Mouse (Mus musculus): Measurements from ENCODE around the gene Slc13a5. TPM values are rescaled to one million over a fixed set of nuclear protein-coding genes. Genes with fewer than 3 reads are reported as not detected.

The Slc13a5 gene
- 0.16 TPM for polyA plus RNA-seq (2012; fragmentation: generic; extraction: Trizol)
- long read RNA-seq, experiment 1, result 0 reads
- long read RNA-seq, experiment 2, result 0 reads

DNA sequence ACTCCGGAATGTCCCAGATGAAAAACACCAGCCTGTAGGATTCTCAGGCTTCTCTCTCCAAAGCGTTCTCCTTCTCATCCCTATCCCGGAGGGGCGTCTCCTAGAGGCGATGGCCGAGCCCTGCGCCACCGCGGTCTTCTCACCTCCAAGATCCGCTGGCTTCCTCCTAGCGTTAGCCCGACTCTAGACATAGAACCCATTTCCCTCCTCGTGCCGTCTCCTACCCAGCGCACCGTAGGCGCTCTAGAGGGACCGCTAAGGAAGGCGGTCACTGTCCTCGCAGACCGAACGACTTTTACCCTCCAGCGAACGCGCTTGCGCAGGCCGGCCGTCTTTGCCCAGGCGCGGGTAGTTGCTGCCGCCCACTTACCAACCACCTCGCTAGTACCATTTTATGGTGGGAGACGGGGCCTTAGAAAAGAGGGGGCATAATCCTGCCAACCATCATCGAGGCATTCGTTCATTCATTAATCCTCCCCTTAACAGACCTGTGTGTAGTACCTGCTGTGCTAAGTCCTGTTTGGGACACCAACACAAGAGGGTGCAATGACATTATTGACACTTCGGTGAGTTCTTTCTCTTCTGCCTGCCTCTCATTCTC lies at the start of gene Slc13a5:
Gene Slc13a5 (minus strand): TSS at position 263 of the 601 bp plus-strand sequence.
- Histone ChIP-seq H3K36me3 (ENCODE audit: control insufficient read depth, insufficient read depth) (no peaks in the 10 kb centered on the region), H3K79me2 (ENCODE audit: control insufficient read depth, insufficient read depth) (no peaks in the 10 kb centered on the region), H3K79me3 (ENCODE audit: low read depth) (no peaks in the 10 kb centered on the region), H3K4me3 (ENCODE audit: insufficient read depth, poor library complexity, severe bottlenecking) (no peak within 1 kb of the TSS), H3K27me3 (ENCODE audit: control insufficient read depth, insufficient read depth, insufficient read length) (no peaks in the 10 kb centered on the region), H3ac (ENCODE audit: control insufficient read depth, insufficient read length, low read depth) (no peak within 1 kb of the TSS)
- TF ChIP-seq CTCF (IDR thresholded peaks at IDR 0.05; ENCODE audit: control insufficient read depth, insufficient read depth, insufficient read length), result no peak
- no peak for TF ChIP-seq MYOG (IDR thresholded peaks at IDR 0.05; ENCODE audit: control insufficient read depth, extremely low read depth, insufficient read length)

DNA sequence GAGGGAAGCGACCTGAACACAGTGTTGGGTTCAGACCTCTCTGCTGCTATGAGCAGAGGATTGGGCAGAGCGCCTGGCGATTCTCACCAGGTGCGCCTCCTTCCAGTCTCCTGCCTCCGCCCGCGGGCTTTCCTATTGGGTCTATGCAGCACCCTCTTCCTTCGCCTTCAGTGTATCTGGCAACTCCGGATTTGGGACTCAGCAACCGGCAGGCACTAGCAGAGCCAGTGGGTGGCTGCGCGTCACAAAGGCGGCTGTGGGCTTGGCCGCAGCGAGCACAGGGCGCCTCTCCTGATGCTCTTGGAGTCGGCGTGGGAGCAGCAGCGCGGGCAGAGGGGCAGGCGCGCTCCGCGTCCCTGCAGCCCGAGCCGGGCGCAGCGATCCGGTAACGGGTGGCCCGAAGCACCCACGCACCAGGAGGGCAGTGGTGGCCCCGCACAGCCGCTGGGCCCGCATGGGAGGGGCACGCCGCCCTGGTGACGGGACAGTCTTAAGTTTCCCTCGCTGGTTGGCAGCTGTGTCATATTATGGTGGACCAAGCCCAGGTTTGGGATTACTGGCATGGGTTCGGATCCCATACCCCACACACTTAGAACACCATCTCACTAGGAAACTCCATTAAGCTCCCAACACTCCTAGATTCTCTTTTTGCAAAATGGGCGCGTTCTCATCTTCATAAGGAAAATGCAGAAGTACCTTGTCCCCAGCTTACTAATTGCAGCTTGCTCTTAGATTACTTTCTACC lies 47.3 kb upstream of the Slc13a5 start, which contains the start of gene Fbxo39:
Gene Fbxo39 (plus strand): TSS at position 294 of the 745 bp plus-strand sequence.
- Histone ChIP-seq H3K79me2 (ENCODE audit: control insufficient read depth, insufficient read depth) (no peaks in the 10 kb centered on the region), H3K27me3 (ENCODE audit: control insufficient read depth, insufficient read depth, insufficient read length) (no peaks in the 10 kb centered on the region), H3K79me3 (ENCODE audit: low read depth) (no peaks in the 10 kb centered on the region), H3K36me3 (ENCODE audit: control insufficient read depth, insufficient read depth) (no peaks in the 10 kb centered on the region), H3ac (ENCODE audit: control insufficient read depth, insufficient read length, low read depth) (no peak within 1 kb of the TSS), H3K4me3 (ENCODE audit: insufficient read depth, poor library complexity, severe bottlenecking) (no peak within 1 kb of the TSS)
- TF ChIP-seq FOSL1 (IDR thresholded peaks at IDR 0.05; ENCODE audit: insufficient read depth, low read length, poor library complexity, severe bottlenecking) (no peak), CEBPB (IDR thresholded peaks at IDR 0.05; ENCODE audit: low read depth) (no peak), MYOG (IDR thresholded peaks at IDR 0.05; ENCODE audit: control insufficient read depth, extremely low read depth, insufficient read length) (no peak), MAX (IDR thresholded peaks at IDR 0.05) (no peak), MYOD1 (IDR thresholded peaks at IDR 0.05; ENCODE audit: control insufficient read depth, insufficient read length, low read depth) (no peak), CTCF (IDR thresholded peaks at IDR 0.05; ENCODE audit: control insufficient read depth, insufficient read depth, insufficient read length) (no peak), USF1 (IDR thresholded peaks at IDR 0.05; ENCODE audit: low read depth) (no peak)

DNA sequence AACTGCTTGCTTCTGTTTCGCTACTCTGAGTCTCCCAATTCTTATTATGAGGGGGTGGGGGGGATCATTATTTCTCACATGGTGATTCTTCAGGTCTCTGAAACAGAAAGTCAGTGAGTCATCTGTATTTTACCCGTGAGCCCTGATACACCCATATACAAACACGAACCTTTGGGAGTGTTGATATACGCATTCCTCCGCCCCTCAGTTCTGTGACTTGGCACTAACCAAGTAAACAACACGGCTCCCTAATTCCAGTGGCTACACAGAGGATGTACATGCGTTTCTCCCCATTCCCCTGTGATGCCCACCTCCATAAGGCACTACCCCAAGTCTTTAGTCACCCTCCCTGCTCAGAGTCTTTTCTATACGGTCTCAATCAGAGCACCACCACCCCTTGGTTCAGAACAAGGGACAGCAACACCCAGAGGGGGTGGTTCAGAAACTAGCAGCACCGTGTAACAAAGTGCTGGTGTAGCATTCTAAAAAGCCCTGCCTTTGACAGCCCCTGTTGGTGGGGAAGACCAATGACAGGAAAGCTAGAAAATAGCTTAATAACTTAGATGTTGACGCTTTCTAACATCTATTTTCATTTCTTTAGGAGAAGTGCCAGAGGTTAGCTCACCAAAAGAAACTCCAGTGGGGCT lies 44.5 kb upstream of the Slc13a5 start:
- TF ChIP-seq CEBPB (IDR thresholded peaks at IDR 0.05; ENCODE audit: low read depth) (no peak), CTCF (IDR thresholded peaks at IDR 0.05; ENCODE audit: control insufficient read depth, insufficient read depth, insufficient read length) (no peak), FOSL1 (IDR thresholded peaks at IDR 0.05; ENCODE audit: insufficient read depth, low read length, poor library complexity, severe bottlenecking) (no peak), MYOD1 (IDR thresholded peaks at IDR 0.05; ENCODE audit: control insufficient read depth, insufficient read length, low read depth) (no peak), MAX (IDR thresholded peaks at IDR 0.05) (no peak), USF1 (IDR thresholded peaks at IDR 0.05; ENCODE audit: low read depth) (no peak), MYOG (IDR thresholded peaks at IDR 0.05; ENCODE audit: control insufficient read depth, extremely low read depth, insufficient read length) (no peak)
- no peak overlapping the region for H3ac ChIP-seq (ENCODE audit: control insufficient read depth, insufficient read length, low read depth)
- H3K79me2 ChIP-seq (ENCODE audit: control insufficient read depth, insufficient read depth), result no peaks in the 10 kb centered on the region
- H3K4me3 ChIP-seq (ENCODE audit: insufficient read depth, poor library complexity, severe bottlenecking), result no peak overlapping the region
- no peaks in the 10 kb centered on the region for H3K36me3 ChIP-seq (ENCODE audit: control insufficient read depth, insufficient read depth)
- no peaks in the 10 kb centered on the region for H3K27me3 ChIP-seq (ENCODE audit: control insufficient read depth, insufficient read depth, insufficient read length)
- H3K79me3 ChIP-seq (ENCODE audit: low read depth), result no peaks in the 10 kb centered on the region

DNA sequence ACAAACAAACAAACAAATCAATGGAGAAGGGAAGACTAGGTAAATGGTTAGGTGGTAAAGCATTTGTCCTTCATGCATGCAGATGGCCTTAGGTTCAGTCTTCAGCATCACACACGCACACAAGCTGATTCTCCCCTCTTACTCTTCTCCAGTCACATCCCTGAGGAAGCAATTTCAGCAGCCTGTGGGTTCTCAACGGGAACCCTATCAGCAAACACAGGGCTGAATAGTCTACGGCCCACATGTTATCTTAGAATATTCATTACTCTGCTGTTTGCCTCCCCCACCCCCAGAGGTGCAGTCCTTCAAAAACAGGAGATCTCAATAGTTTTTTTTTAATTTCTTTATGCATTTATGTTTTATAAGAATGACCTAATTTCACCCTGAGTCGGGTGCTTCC lies 43.5 kb upstream of the Slc13a5 start:
- H3K27me3 ChIP-seq (ENCODE audit: control insufficient read depth, insufficient read depth, insufficient read length), result no peaks in the 10 kb centered on the region
- H3K36me3 ChIP-seq (ENCODE audit: control insufficient read depth, insufficient read depth), result no peaks in the 10 kb centered on the region
- H3K79me3 ChIP-seq (ENCODE audit: low read depth), result no peaks in the 10 kb centered on the region
- no peak overlapping the region for H3ac ChIP-seq (ENCODE audit: control insufficient read depth, insufficient read length, low read depth)
- TF ChIP-seq CEBPB (IDR thresholded peaks at IDR 0.05; ENCODE audit: low read depth), result no peak
- TF ChIP-seq FOSL1 (IDR thresholded peaks at IDR 0.05; ENCODE audit: insufficient read depth, low read length, poor library complexity, severe bottlenecking), result no peak
- TF ChIP-seq CTCF (IDR thresholded peaks at IDR 0.05; ENCODE audit: control insufficient read depth, insufficient read depth, insufficient read length), result no peak
- TF ChIP-seq MYOD1 (IDR thresholded peaks at IDR 0.05; ENCODE audit: control insufficient read depth, insufficient read length, low read depth), result no peak
- no peak for TF ChIP-seq USF1 (IDR thresholded peaks at IDR 0.05; ENCODE audit: low read depth)
- TF ChIP-seq MAX (IDR thresholded peaks at IDR 0.05), result no peak
- no peak for TF ChIP-seq MYOG (IDR thresholded peaks at IDR 0.05; ENCODE audit: control insufficient read depth, extremely low read depth, insufficient read length)
- no peaks in the 10 kb centered on the region for H3K79me2 ChIP-seq (ENCODE audit: control insufficient read depth, insufficient read depth)
- H3K4me3 ChIP-seq (ENCODE audit: insufficient read depth, poor library complexity, severe bottlenecking), result no peak overlapping the region

DNA sequence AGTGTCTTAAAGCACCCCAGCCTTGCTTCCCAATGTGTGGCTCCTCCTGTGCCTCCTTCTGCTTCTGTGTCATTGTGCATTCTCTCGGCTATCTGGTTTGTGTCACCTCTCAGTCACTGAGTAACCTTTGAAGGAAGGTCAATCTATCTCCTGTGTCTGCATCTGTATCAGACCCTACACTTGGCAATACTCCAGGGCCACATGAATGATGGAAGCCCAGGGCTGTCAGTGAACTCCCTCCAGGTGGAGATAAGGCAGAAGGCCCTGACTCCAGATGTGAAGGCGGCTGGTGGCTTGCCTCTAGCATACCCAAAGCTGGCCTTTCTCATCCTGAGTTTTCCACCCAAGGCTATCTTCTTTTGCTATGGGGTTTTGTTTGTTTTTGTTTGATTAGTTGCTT lies 42.0 kb upstream of the Slc13a5 start:
- no peak for TF ChIP-seq MAX (IDR thresholded peaks at IDR 0.05)
- TF ChIP-seq FOSL1 (IDR thresholded peaks at IDR 0.05; ENCODE audit: insufficient read depth, low read length, poor library complexity, severe bottlenecking), result no peak
- TF ChIP-seq CEBPB (IDR thresholded peaks at IDR 0.05; ENCODE audit: low read depth), result no peak
- TF ChIP-seq MYOD1 (IDR thresholded peaks at IDR 0.05; ENCODE audit: control insufficient read depth, insufficient read length, low read depth), result no peak
- TF ChIP-seq MYOG (IDR thresholded peaks at IDR 0.05; ENCODE audit: control insufficient read depth, extremely low read depth, insufficient read length), result no peak
- TF ChIP-seq CTCF (IDR thresholded peaks at IDR 0.05; ENCODE audit: control insufficient read depth, insufficient read depth, insufficient read length), result no peak
- TF ChIP-seq USF1 (IDR thresholded peaks at IDR 0.05; ENCODE audit: low read depth), result no peak
- no peaks in the 10 kb centered on the region for H3K36me3 ChIP-seq (ENCODE audit: control insufficient read depth, insufficient read depth)
- no peaks in the 10 kb centered on the region for H3K79me3 ChIP-seq (ENCODE audit: low read depth)
- H3K4me3 ChIP-seq (ENCODE audit: insufficient read depth, poor library complexity, severe bottlenecking), result no peak overlapping the region
- no peaks in the 10 kb centered on the region for H3K27me3 ChIP-seq (ENCODE audit: control insufficient read depth, insufficient read depth, insufficient read length)
- H3ac ChIP-seq (ENCODE audit: control insufficient read depth, insufficient read length, low read depth), result no peak overlapping the region
- no peaks in the 10 kb centered on the region for H3K79me2 ChIP-seq (ENCODE audit: control insufficient read depth, insufficient read depth)

Measured in C2C12 (cell line).